Mouse (Mus musculus): ENCODE measurements around the gene Shisa5.

- TF ChIP-seq CTCF (IDR thresholded peaks at IDR 0.05; ENCODE audit: insufficient read depth, low read depth, low read length) (no peak), POLR2A (IDR thresholded peaks at IDR 0.05; ENCODE audit: insufficient read depth, low read depth, low read length) (no peak)
Measured at GRCm38 (mm10) chr9:109031686-109032085, 6.7 kb upstream of the Shisa5 start.

Data from olfactory bulb, adult 2 months (tissue).